Mouse (Mus musculus): ENCODE results near the gene Egfr. TPM values are rescaled to one million over a fixed set of nuclear protein-coding genes. Genes with fewer than 3 reads are reported as not detected.

Gene Egfr
- polyA plus RNA-seq, 1 experiment, result not detected

GRCm38 (mm10) chr11:16831974-16832464 is 80.0 kb downstream of the Egfr start:
- no peak overlapping the region for H3K27ac ChIP-seq (ENCODE audit: insufficient read depth, low read depth, low read length)

GRCm38 (mm10) chr11:16838772-16839171 is 86.8 kb downstream of the Egfr start:
- Histone ChIP-seq H3K27ac (ENCODE audit: insufficient read depth, low read depth, low read length) (no peak overlapping the region), H3K4me1 (ENCODE audit: control insufficient read depth, insufficient read depth, low read length) (no peaks in the 10 kb centered on the region), H3K4me3 (ENCODE audit: insufficient read depth, low read depth, low read length) (no peak overlapping the region)
- 87% methylated on average over 3 of the region's 3 CpGs for WGBS
- TF ChIP-seq CTCF (IDR thresholded peaks at IDR 0.05; ENCODE audit: insufficient read depth, low read depth, low read length) (no peak), POLR2A (IDR thresholded peaks at IDR 0.05; ENCODE audit: insufficient read depth, low read depth, low read length) (no peak)

More at GRCm38 (mm10) chr11:16831974-16832464, 80.0 kb downstream of the Egfr start:
- 46% methylated on average over 5 of the region's 5 CpGs for WGBS
- Histone ChIP-seq H3K4me1 (ENCODE audit: control insufficient read depth, insufficient read depth, low read length) (no peaks in the 10 kb centered on the region; the same call in 1 of the 2 replicates), H3K4me3 (ENCODE audit: insufficient read depth, low read depth, low read length) (no peak overlapping the region)
- TF ChIP-seq CTCF (IDR thresholded peaks at IDR 0.05; ENCODE audit: insufficient read depth, low read depth, low read length) (no peak), POLR2A (IDR thresholded peaks at IDR 0.05; ENCODE audit: insufficient read depth, low read depth, low read length) (no peak)

- no peak overlapping the region for H3K27ac ChIP-seq (ENCODE audit: insufficient read depth, low read depth, low read length)
- 85% methylated on average over 3 of the region's 3 CpGs for WGBS
- no peaks in the 10 kb centered on the region; the same call in 1 of the 2 replicates for H3K4me1 ChIP-seq (ENCODE audit: control insufficient read depth, insufficient read depth, low read length)
- TF ChIP-seq CTCF (IDR thresholded peaks at IDR 0.05; ENCODE audit: insufficient read depth, low read depth, low read length) (no peak), POLR2A (IDR thresholded peaks at IDR 0.05; ENCODE audit: insufficient read depth, low read depth, low read length) (no peak)
- H3K4me3 ChIP-seq (ENCODE audit: insufficient read depth, low read depth, low read length), result no peak overlapping the region
These were observed 90.9 kb downstream of the Egfr start for GRCm38 (mm10) chr11:16842924-16843323.

GRCm38 (mm10) chr11:16843889-16844568 is 92.0 kb downstream of the Egfr start:
- 63% methylated on average over 12 of the region's 12 CpGs for WGBS
- no peak for TF ChIP-seq CTCF (IDR thresholded peaks at IDR 0.05; ENCODE audit: insufficient read depth, low read depth, low read length)
- Histone ChIP-seq H3K4me1 (ENCODE audit: control insufficient read depth, insufficient read depth, low read length) (no peaks in the 10 kb centered on the region; the same call in 1 of the 2 replicates), H3K27ac (ENCODE audit: insufficient read depth, low read depth, low read length) (no peak overlapping the region), H3K4me3 (ENCODE audit: insufficient read depth, low read depth, low read length) (no peak overlapping the region)

- no peak overlapping the region for H3K4me3 ChIP-seq (ENCODE audit: insufficient read depth, low read depth, low read length)
- H3K27ac ChIP-seq (ENCODE audit: insufficient read depth, low read depth, low read length), result no peak overlapping the region
- WGBS, result 57% methylated on average over 6 of the region's 6 CpGs
- H3K4me1 ChIP-seq (ENCODE audit: control insufficient read depth, insufficient read depth, low read length), result no peaks in the 10 kb centered on the region; the same call in 1 of the 2 replicates
- TF ChIP-seq CTCF (IDR thresholded peaks at IDR 0.05; ENCODE audit: insufficient read depth, low read depth, low read length) (no peak), POLR2A (IDR thresholded peaks at IDR 0.05; ENCODE audit: insufficient read depth, low read depth, low read length) (no peak)
These were observed 96.9 kb downstream of the Egfr start for GRCm38 (mm10) chr11:16848881-16849280.

GRCm38 (mm10) chr11:16851361-16851760 is 99.4 kb downstream of the Egfr start:
- WGBS, result 96% methylated on average over 1 of the region's 1 CpGs
- Histone ChIP-seq H3K4me1 (ENCODE audit: control insufficient read depth, insufficient read depth, low read length) (no peaks in the 10 kb centered on the region), H3K27ac (ENCODE audit: insufficient read depth, low read depth, low read length) (no peak overlapping the region), H3K4me3 (ENCODE audit: insufficient read depth, low read depth, low read length) (no peak overlapping the region)
- TF ChIP-seq POLR2A (IDR thresholded peaks at IDR 0.05; ENCODE audit: insufficient read depth, low read depth, low read length) (no peak), CTCF (IDR thresholded peaks at IDR 0.05; ENCODE audit: insufficient read depth, low read depth, low read length) (no peak)

GRCm38 (mm10) chr11:16854111-16854510 is 102.1 kb downstream of the Egfr start:
- WGBS, result 74% methylated on average over 2 of the region's 2 CpGs
- H3K27ac ChIP-seq (ENCODE audit: insufficient read depth, low read depth, low read length), result no peak overlapping the region
- H3K4me3 ChIP-seq (ENCODE audit: insufficient read depth, low read depth, low read length), result no peak overlapping the region
- no peak for TF ChIP-seq POLR2A (IDR thresholded peaks at IDR 0.05; ENCODE audit: insufficient read depth, low read depth, low read length)
- TF ChIP-seq CTCF (IDR thresholded peaks at IDR 0.05; ENCODE audit: insufficient read depth, low read depth, low read length), result no peak
- H3K4me1 ChIP-seq (ENCODE audit: control insufficient read depth, insufficient read depth, low read length), result no peaks in the 10 kb centered on the region

- WGBS, result 93% methylated on average over 2 of the region's 2 CpGs
- Histone ChIP-seq H3K4me1 (ENCODE audit: control insufficient read depth, insufficient read depth, low read length) (no peaks in the 10 kb centered on the region), H3K4me3 (ENCODE audit: insufficient read depth, low read depth, low read length) (no peak overlapping the region), H3K27ac (ENCODE audit: insufficient read depth, low read depth, low read length) (no peak overlapping the region)
- TF ChIP-seq POLR2A (IDR thresholded peaks at IDR 0.05; ENCODE audit: insufficient read depth, low read depth, low read length) (no peak), CTCF (IDR thresholded peaks at IDR 0.05; ENCODE audit: insufficient read depth, low read depth, low read length) (no peak)
These were observed 105.3 kb downstream of the Egfr start for GRCm38 (mm10) chr11:16857346-16857745.

GRCm38 (mm10) chr11:16861037-16861436 is 109.0 kb downstream of the Egfr start:
- no peak overlapping the region for H3K27ac ChIP-seq (ENCODE audit: insufficient read depth, low read depth, low read length)
- no peak for TF ChIP-seq POLR2A (IDR thresholded peaks at IDR 0.05; ENCODE audit: insufficient read depth, low read depth, low read length)
- TF ChIP-seq CTCF (IDR thresholded peaks at IDR 0.05; ENCODE audit: insufficient read depth, low read depth, low read length), result no peak
- WGBS, result 69% methylated on average over 6 of the region's 6 CpGs

More at GRCm38 (mm10) chr11:16861037-16861436, 109.0 kb downstream of the Egfr start:
- Histone ChIP-seq H3K4me3 (ENCODE audit: insufficient read depth, low read depth, low read length) (no peak overlapping the region), H3K4me1 (ENCODE audit: control insufficient read depth, insufficient read depth, low read length) (peaks cover 3% of the 10 kb centered on the region; the same call in 1 of the 2 replicates)

All from olfactory bulb, adult 2 months (tissue).